Mouse (Mus musculus): ENCODE results near the gene Galnt2.

Gene Galnt2

DNA sequence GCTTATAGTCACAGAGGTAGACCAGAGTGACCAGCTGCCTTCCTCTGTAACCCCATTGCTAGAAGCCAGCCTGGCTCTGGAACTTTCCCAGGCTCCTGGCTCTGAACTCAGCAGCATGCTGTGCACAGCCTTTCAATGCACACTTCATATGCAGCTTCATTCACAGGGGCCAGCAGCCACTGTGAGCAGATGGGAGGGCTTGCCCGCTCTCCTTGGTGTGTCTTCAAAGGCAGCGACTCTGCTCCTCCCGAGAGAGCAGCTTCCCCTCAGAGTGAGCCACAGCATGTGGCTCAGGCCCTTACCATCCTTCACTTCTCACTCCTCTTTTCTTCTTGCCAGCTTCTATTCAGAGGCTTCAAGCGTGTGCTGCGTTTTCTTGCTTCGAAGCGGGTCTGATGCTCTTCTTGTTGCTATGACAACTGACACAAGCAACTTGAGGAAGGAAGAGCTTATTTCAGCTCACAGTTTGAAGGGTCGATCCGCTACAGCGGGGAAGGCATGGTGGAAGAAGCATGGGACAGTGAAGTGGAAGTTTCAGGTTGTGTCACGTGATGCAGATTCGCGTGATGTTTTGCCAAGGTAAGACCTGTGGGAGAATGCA, 27.1 kb upstream of the Galnt2 start:
- DNase-seq (ENCODE audit: low read depth, low spot score): no peak
- Histone ChIP-seq H3K27me3 (ENCODE audit: control insufficient read depth, insufficient read depth, low read length, poor library complexity, severe bottlenecking) (no peaks in the 10 kb centered on the region), H3K36me3 (ENCODE audit: control insufficient read depth, insufficient read depth, low read length, poor library complexity, severe bottlenecking) (no peaks in the 10 kb centered on the region)

DNA sequence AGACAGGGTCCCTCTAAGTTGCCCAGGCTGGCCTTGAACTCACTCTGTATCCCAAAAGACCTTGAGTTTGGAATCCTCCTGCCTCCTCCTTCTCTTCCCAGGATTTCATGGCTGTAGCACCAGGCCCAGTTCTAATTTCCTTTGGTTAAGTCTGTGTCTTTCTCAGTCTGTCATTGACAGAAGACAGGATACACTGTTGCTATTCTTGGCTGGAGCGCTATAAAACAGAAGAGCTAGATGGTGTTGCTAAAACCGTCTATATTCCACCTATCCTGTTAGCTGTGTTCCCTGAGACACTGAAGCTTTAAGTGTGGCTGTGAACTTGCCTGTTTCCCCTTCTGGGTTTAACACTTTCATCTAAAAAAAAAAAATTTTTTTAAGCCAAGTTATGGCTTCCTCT, 19.0 kb upstream of the Galnt2 start:
- no peaks in the 10 kb centered on the region for H3K27me3 ChIP-seq (ENCODE audit: control insufficient read depth, insufficient read depth, low read length, poor library complexity, severe bottlenecking)
- DNase-seq (ENCODE audit: low read depth, low spot score): no peak
- H3K36me3 ChIP-seq (ENCODE audit: control insufficient read depth, insufficient read depth, low read length, poor library complexity, severe bottlenecking): no peaks in the 10 kb centered on the region

DNA sequence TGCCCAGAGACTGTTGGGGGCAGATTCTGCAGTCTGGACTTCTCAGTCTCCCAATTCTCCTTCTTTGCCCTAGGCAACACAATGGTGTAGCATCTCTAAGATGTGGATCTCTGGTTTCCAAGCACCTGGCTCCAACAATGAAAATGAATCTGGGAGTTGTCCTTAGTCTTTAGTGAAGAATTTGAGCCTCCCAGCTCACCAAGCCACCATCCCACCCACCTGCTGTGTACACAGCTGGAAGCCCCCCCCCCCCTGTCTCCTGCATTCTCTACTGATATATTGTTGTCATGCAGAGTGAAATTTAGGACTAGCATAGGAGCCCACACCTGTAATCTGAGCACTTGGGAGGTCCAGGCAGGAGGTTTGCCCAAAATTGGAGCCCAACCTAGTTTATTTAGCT, 14.2 kb upstream of the Galnt2 start:
- no peak for DNase-seq (ENCODE audit: low read depth, low spot score)
- no peaks in the 10 kb centered on the region for H3K27me3 ChIP-seq (ENCODE audit: control insufficient read depth, insufficient read depth, low read length, poor library complexity, severe bottlenecking)
- no peaks in the 10 kb centered on the region for H3K36me3 ChIP-seq (ENCODE audit: control insufficient read depth, insufficient read depth, low read length, poor library complexity, severe bottlenecking)

DNA sequence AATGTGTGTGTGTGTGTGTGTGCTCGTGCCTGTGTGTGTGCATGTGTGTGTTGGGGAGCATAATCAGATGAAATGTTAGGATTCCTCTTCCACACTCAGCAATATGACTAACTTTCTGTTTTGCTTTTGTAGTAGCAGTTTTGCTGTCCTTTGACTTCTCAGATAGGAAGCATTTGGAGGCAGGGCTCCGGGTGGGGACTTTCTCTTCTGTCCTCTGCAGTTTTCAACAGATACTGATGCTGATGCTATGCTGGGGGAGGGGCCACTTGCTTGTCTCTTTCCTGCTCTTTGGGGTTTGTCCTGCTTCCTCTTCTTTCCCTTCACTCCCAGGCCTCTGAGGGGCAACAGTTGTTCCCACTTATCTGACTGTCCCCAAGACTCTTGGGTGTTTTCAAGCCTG, 1.3 kb upstream of the Galnt2 start:
- no peaks in the 10 kb centered on the region for H3K27me3 ChIP-seq (ENCODE audit: control insufficient read depth, insufficient read depth, low read length, poor library complexity, severe bottlenecking)
- no peak for DNase-seq (ENCODE audit: low read depth, low spot score)
- H3K36me3 ChIP-seq (ENCODE audit: control insufficient read depth, insufficient read depth, low read length, poor library complexity, severe bottlenecking): no peaks in the 10 kb centered on the region

DNA sequence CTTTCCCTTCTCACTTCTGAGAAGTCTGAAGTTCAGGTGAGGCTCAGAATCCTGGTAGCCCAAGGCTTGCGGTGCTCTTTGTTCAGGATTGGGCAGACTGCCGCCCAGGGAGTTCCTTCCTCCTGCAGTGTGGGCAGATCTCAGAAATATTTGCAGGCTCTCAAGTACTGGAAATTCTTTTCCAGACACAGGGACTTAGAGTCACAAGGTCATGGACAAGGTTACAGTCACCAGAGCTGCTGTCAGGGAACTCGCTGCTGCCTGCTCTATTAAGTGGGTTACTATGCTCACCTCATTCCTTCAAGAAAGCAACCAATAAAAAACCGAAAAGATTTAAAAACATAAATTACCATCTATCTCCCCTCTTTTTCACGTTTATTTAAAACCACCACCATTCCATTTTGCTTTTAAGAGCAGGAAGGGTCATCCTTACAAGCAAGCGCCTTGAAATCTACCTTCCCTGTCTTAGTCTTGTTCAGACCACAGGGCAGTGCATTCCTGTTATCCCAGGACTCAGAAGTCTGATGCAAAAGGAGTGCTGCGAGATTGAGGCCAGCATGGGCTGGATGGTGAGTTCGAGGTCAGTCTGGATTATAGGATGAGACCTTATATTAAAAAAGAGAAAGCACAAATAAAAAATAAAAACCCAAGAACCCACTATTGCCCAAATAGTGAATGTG, 555 bp upstream of the Galnt2 start:
- Histone ChIP-seq H3K27me3 (ENCODE audit: control insufficient read depth, insufficient read depth, low read length, poor library complexity, severe bottlenecking) (no peaks in the 10 kb centered on the region), H3K36me3 (ENCODE audit: control insufficient read depth, insufficient read depth, low read length, poor library complexity, severe bottlenecking) (no peaks in the 10 kb centered on the region)
- DNase-seq (ENCODE audit: low read depth, low spot score): no peak

DNA sequence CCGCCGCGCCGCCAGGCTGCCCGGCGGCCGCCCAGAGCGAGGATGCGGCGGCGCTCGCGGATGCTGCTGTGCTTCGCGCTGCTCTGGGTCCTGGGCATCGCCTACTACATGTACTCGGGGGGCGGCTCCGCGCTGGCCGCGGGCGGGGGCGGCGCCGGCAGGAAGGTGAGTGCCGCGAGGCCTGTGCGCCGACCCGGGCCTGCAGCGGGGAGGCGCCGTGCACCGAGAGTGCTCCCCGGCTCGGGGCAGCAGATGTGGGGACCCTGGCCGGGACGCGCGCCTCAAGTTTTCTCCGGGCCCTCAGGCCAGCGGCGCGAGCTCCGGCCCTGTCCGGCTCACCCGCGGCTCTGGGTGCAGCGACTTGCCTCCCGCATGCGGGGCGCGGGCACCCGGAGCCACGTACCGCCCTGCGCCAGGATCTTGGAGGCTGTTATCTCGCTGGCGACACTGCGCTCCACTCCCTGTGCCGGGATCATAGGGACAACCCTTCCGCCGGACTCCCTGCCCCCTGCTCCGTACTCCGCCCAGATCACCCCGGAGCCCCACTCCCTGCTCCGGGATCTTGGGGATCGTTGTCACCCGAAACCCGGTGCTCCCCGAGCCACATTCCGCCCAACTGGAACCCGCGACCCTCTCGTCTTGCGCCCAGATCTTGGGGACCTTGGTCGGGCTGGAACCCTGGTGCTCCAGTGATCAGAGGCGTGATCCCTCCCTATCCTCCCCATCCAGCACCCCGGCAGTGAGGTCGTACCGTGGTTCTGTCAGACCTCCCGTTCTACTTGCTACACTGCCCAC, 491 bp downstream of the Galnt2 start:
- no peaks in the 10 kb centered on the region for H3K36me3 ChIP-seq (ENCODE audit: control insufficient read depth, insufficient read depth, low read length, poor library complexity, severe bottlenecking)
- no peaks in the 10 kb centered on the region for H3K27me3 ChIP-seq (ENCODE audit: control insufficient read depth, insufficient read depth, low read length, poor library complexity, severe bottlenecking)
- peak; percentile 12 for DNase-seq (ENCODE audit: low read depth, low spot score)

DNA sequence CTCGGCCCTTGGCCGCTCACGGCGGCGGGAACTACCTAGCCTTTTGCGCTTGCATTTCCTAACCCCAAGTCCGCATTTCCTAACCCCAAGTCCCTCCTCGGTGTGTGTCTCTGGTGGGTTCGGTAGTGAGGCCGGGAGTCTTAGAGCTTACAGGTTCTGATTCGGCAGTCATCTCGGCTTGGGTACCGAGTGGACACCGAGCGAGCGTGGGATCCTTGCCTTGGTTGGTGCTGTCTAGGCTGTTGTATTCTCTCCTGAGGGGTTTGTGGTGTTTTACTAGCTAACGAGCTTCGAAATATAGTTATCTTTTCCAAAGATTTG, 1.0 kb downstream of the Galnt2 start:
- H3K36me3 ChIP-seq (ENCODE audit: control insufficient read depth, insufficient read depth, low read length, poor library complexity, severe bottlenecking): no peaks in the 10 kb centered on the region
- no peaks in the 10 kb centered on the region for H3K27me3 ChIP-seq (ENCODE audit: control insufficient read depth, insufficient read depth, low read length, poor library complexity, severe bottlenecking)
- DNase-seq (ENCODE audit: low read depth, low spot score): no peak

DNA sequence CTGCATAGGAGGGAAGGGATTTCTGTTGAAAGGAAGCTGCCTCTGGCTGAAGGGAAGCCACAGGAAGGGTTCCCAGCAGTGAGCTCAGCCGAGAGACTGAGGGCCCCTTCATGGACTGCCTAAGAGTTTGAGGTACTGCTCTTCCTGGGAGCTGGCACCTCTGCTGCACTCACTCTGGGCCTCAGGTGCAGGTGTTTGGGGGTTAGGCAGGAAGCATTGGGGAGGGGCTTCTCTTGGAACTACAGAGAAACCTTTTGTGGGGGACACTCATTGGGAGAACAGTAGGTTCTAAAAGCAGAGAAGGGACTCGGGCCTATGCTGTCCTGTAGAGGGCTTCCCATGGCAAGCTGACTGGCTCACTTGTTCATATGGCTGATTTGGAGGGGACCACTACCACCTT, 3.3 kb downstream of the Galnt2 start:
- H3K27me3 ChIP-seq (ENCODE audit: control insufficient read depth, insufficient read depth, low read length, poor library complexity, severe bottlenecking): no peaks in the 10 kb centered on the region
- H3K36me3 ChIP-seq (ENCODE audit: control insufficient read depth, insufficient read depth, low read length, poor library complexity, severe bottlenecking): no peaks in the 10 kb centered on the region
- DNase-seq (ENCODE audit: low read depth, low spot score): no peak

DNA sequence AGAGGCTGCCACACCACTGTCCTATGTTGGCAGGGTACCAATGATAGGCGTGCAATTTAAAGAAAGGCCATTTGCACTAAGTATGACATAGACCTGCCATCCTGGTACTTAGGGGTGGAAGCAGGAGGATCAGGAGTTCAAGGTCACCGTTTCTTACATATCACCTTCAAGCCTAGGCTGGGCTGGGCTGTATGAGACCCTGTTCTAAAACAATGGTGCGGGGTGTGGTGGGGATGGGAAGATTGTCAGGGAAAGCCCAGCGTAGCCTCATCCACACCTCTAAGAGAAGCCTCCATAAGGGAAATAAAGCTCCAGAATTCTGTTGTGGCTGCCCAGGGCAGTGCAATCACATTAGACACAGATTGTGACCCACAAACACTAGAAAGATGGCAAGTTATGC, 4.3 kb downstream of the Galnt2 start:
- DNase-seq (ENCODE audit: low read depth, low spot score): no peak
- Histone ChIP-seq H3K27me3 (ENCODE audit: control insufficient read depth, insufficient read depth, low read length, poor library complexity, severe bottlenecking) (no peaks in the 10 kb centered on the region), H3K36me3 (ENCODE audit: control insufficient read depth, insufficient read depth, low read length, poor library complexity, severe bottlenecking) (no peaks in the 10 kb centered on the region)

DNA sequence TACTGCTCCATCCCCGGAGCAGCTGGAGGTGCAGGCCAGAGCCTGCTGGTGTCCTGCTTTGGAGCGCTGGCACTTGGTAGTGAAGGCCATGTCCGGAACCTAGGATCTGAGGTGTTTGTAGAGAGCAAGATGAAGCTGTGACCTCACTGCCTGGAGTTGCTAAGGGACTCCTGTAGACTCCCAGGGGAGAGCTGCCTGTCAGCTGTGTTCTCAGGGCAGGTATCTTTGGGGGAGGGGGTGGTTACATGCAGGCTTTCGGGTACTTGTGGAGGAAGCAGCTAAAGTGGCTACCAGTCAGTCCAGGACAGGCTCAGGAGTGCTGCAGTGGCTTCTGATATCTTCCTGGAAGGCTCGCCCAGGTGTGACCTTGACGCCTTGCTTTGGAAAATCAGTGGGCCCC, 8.2 kb downstream of the Galnt2 start:
- Histone ChIP-seq H3K36me3 (ENCODE audit: control insufficient read depth, insufficient read depth, low read length, poor library complexity, severe bottlenecking) (no peaks in the 10 kb centered on the region), H3K27me3 (ENCODE audit: control insufficient read depth, insufficient read depth, low read length, poor library complexity, severe bottlenecking) (no peaks in the 10 kb centered on the region)
- no peak for DNase-seq (ENCODE audit: low read depth, low spot score)

DNA sequence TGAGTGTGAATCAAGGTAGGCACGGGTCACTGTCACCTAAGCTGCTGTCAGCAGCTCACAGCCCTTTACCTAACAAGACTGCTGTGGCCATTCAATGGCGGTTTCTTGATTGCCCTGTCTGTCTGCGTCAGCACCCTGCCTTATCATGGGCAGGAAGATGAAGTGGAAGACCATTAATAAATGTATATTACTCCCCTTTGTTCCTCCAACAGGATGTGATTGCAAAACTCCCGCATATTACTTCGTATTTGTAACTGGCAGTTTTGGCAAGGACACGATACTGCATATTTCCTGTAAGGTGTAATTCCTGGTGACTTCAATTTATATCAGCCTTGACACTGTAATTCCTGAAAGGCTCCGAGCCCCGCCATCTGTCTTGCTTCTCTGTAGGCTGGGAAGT, 9.7 kb downstream of the Galnt2 start:
- H3K36me3 ChIP-seq (ENCODE audit: control insufficient read depth, insufficient read depth, low read length, poor library complexity, severe bottlenecking): no peaks in the 10 kb centered on the region
- no peaks in the 10 kb centered on the region for H3K27me3 ChIP-seq (ENCODE audit: control insufficient read depth, insufficient read depth, low read length, poor library complexity, severe bottlenecking)
- DNase-seq (ENCODE audit: low read depth, low spot score): no peak

DNA sequence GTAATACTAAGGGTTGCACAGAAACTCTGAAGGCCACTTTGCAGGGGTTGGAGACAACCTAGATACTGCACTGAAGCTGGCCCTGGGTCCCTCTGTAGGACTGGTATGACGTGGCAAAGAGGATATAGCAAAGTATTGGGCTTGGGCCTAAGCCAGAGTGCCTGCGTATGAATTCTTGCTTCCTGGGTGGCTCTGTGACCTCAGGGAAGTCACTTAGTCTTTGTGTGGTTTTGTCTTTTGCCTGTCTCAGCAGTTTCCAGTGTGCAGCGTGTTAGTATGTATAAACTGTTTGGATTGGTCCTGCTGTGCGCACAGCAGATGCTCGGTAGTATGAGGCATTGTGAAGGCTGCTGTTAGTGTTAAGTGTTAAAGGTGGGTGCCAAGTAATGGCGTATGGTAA, 11.0 kb downstream of the Galnt2 start:
- no peak for DNase-seq (ENCODE audit: low read depth, low spot score)
- no peaks in the 10 kb centered on the region for H3K27me3 ChIP-seq (ENCODE audit: control insufficient read depth, insufficient read depth, low read length, poor library complexity, severe bottlenecking)
- H3K36me3 ChIP-seq (ENCODE audit: control insufficient read depth, insufficient read depth, low read length, poor library complexity, severe bottlenecking): no peaks in the 10 kb centered on the region

DNA sequence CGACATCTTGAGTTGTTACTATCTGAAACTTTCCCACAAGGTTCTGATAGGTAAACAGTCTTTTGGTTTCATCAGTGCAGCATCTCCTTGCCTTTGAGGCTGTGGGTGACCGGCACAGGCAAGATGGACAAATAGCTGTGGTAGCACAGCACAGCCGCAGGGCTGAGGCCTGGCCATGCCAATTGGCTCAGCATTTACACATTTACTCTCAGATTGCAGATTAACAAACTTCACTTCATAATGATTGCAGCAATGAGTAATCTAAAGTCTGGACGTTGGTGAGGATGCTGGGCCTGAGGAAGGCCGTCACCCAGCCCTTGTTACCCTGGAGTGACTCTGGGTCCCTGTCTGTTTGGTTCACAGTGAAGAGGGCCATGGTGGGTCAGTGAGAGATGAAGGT, 11.7 kb downstream of the Galnt2 start:
- Histone ChIP-seq H3K36me3 (ENCODE audit: control insufficient read depth, insufficient read depth, low read length, poor library complexity, severe bottlenecking) (no peaks in the 10 kb centered on the region), H3K27me3 (ENCODE audit: control insufficient read depth, insufficient read depth, low read length, poor library complexity, severe bottlenecking) (no peaks in the 10 kb centered on the region)
- no peak for DNase-seq (ENCODE audit: low read depth, low spot score)

DNA sequence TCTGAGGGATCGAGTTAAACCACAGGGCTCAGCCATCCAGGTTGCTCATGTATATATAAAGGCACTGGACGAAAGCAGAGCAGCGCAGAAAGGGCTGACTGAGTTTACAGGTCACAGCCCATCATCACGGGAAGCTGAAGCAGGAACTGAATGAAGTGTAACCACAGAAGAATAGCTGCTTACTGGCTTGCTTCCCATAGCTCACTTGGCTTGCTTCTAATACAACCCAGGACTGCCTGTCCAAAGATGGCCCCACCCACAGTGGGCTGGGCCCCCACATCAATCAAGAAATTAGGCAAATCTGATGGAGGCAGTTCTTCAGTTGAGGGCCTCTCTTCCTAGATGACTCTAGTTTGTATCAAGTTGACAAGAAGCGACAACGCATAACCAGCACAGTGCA, 16.4 kb downstream of the Galnt2 start:
- Histone ChIP-seq H3K27me3 (ENCODE audit: control insufficient read depth, insufficient read depth, low read length, poor library complexity, severe bottlenecking) (no peaks in the 10 kb centered on the region), H3K36me3 (ENCODE audit: control insufficient read depth, insufficient read depth, low read length, poor library complexity, severe bottlenecking) (no peaks in the 10 kb centered on the region)
- no peak for DNase-seq (ENCODE audit: low read depth, low spot score)

DNA sequence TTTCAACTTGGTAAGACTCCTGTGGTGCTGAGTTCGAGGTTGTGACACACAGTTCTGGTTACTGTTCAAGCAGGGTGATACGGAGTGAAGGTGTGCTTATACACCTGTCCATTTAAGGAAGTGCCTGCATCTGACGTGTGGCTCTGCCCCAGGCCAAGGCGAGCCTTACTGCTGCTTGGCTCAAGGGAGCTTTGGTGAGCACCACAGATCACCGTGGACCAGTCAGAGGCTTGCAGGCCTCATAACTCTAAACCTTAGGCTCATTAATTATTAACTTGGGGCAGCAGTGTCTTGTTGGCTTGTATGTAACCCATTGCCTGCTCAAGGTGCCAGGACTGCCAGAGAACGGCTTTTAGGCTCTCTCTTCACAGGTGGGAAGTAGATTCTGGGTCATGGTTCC, 17.5 kb downstream of the Galnt2 start:
- DNase-seq (ENCODE audit: low read depth, low spot score): no peak
- H3K36me3 ChIP-seq (ENCODE audit: control insufficient read depth, insufficient read depth, low read length, poor library complexity, severe bottlenecking): no peaks in the 10 kb centered on the region
- H3K27me3 ChIP-seq (ENCODE audit: control insufficient read depth, insufficient read depth, low read length, poor library complexity, severe bottlenecking): no peaks in the 10 kb centered on the region

Data from splenic B cell, adult 2 months (primary cell).